Mouse (Mus musculus) kidney, adult 2 months (tissue): ENCODE results near the gene Nmnat3.

Experiments
- CTCF ChIP-seq: fragments of 200-500 bp; conservative IDR thresholded peaks from 2 replicates; pipeline ENCODE4 v1.5.1; 2011; ENCODE audit warnings: low read depth, mild to moderate bottlenecking, control low read depth, low read length, moderate library complexity, mixed read lengths; ENCODE audit not compliant: insufficient read depth, insufficient read length
- POLR2A ChIP-seq: fragments of 200-500 bp; IDR thresholded peaks from one replicate; pipeline ENCODE4 v1.6.1; 2011; ENCODE audit warnings: low read depth, low read length, control low read depth

- no peak for TF ChIP-seq CTCF
- TF ChIP-seq POLR2A, result no peak
Observed at GRCm38 (mm10) chr9:98245226-98245625, 42.0 kb upstream of the Nmnat3 start.
